In genomic region chr14:55188491-55188890, GRCm38 (mm10) we compare ENCODE assay signal across 20 mouse cellular contexts. TPM values are rescaled to one million over a fixed set of nuclear protein-coding genes. Genes with fewer than 3 reads are reported as not detected.
DNase-seq lines count a peak whose midpoint lies in the region; ATAC-seq and TF ChIP-seq lines count a peak whose summit lies in the region.
"Had no signal": no experiment of that assay in that cellular context is flagged by ENCODE, and none has a peak within 500 bp of the region (broad histone marks: within the 10 kb centered on the region; RNA-seq: fewer than 3 reads in every experiment).

No protein-coding gene starts in this region.

- DNase-seq in forebrain, postnatal 0 days: peak; percentile 43
- peak; percentile 16 for DNase-seq in kidney, postnatal 10 days
- DNase-seq in kidney, adult 8-10 months: no peak
- peak; percentile 12 for DNase-seq in right cerebral cortex, postnatal 25 days
- DNase-seq in right cerebral cortex, postnatal 10 days (ENCODE audit: low spot score in 2 of 2): no peak
- DNase-seq in cerebellum, adult 2 months: no peak
- no peak for DNase-seq in ovary, adult 18-20 months (ENCODE audit: low spot score)
- DNase-seq: cerebellum, adult 11 months; cerebellum, postnatal 36 days; gastrocnemius, postnatal 10 days; thymus, postnatal 36 days had no signal

- H3K27me3 ChIP-seq in forebrain, postnatal 0 days (ENCODE audit: insufficient read depth, low read length): no peaks in the 10 kb centered on the region
- H3K27me3 ChIP-seq in forebrain, embryonic 12.5 days: no peaks in the 10 kb centered on the region
- H3K27me3 ChIP-seq in cerebellum, adult 2 months (ENCODE audit: control insufficient read depth, insufficient read depth, low read length): no peaks in the 10 kb centered on the region
- H3K27me3 ChIP-seq: embryonic facial prominence, embryonic 13.5 days; lung, embryonic 15.5 days had no signal

- peak overlapping the region; percentile 85 for H3K27ac ChIP-seq in forebrain, postnatal 0 days (ENCODE audit: low read depth, low read length)
- H3K27ac ChIP-seq in forebrain, embryonic 12.5 days: no peak overlapping the region
- no peak overlapping the region for H3K27ac ChIP-seq in cerebellum, adult 2 months (ENCODE audit: insufficient read depth, low read length)
- H3K27ac ChIP-seq: embryonic facial prominence, embryonic 13.5 days; heart, embryonic 10.5 days; limb, embryonic 10.5 days; liver, embryonic 12.5 days; lung, embryonic 15.5 days had no signal

- ATAC-seq in forebrain, postnatal 0 days: peak; percentile 34
- no peak for ATAC-seq in forebrain, embryonic 12.5 days (ENCODE audit: low FRiP score)
- ATAC-seq: activated CD4-positive, CD25-positive, alpha-beta regulatory T cell, adult 4 months; liver, embryonic 12.5 days had no signal

- WGBS in forebrain, postnatal 0 days: 29% methylated on average over 4 of the region's 4 CpGs
- 41% methylated on average over 4 of the region's 4 CpGs for WGBS in forebrain, embryonic 12.5 days
- WGBS in cerebellum, adult 2 months: 47% methylated on average over 4 of the region's 4 CpGs

- no peak for TF ChIP-seq POLR2A in cerebellum, adult 2 months (IDR thresholded peaks at IDR 0.05; ENCODE audit: borderline replicate concordance, insufficient read depth, low read length)

- TF ChIP-seq CTCF in forebrain, postnatal 0 days (IDR thresholded peaks at IDR 0.05; ENCODE audit: low read depth): no peak
- TF ChIP-seq CTCF in cerebellum, adult 2 months (IDR thresholded peaks at IDR 0.05; ENCODE audit: borderline replicate concordance, insufficient read depth, low read depth, low read length): no peak

- H3K9ac ChIP-seq in forebrain, postnatal 0 days: no peak overlapping the region
- no peak overlapping the region for H3K9ac ChIP-seq in forebrain, embryonic 12.5 days
- H3K9ac ChIP-seq: embryonic facial prominence, embryonic 13.5 days; liver, embryonic 12.5 days; lung, embryonic 15.5 days had no signal

- no peak overlapping the region for H3K4me3 ChIP-seq in forebrain, postnatal 0 days (ENCODE audit: low read depth, low read length)
- H3K4me3 ChIP-seq in forebrain, embryonic 12.5 days (replicated peaks): no peak overlapping the region
- H3K4me3 ChIP-seq in cerebellum, adult 2 months (replicated peaks; ENCODE audit: insufficient read depth, low read depth, low read length): no peak overlapping the region
- H3K4me3 ChIP-seq: embryonic facial prominence, embryonic 13.5 days; heart, embryonic 10.5 days; limb, embryonic 10.5 days; liver, embryonic 12.5 days; lung, embryonic 15.5 days had no signal

- H3K36me3 ChIP-seq in forebrain, postnatal 0 days (ENCODE audit: insufficient read depth): no peaks in the 10 kb centered on the region
- no peaks in the 10 kb centered on the region for H3K36me3 ChIP-seq in forebrain, embryonic 12.5 days (replicated peaks)
- H3K36me3 ChIP-seq: embryonic facial prominence, embryonic 13.5 days; heart, embryonic 10.5 days; limb, embryonic 10.5 days; liver, embryonic 12.5 days; lung, embryonic 15.5 days had no signal

- H3K9me3 ChIP-seq in forebrain, postnatal 0 days (ENCODE audit: low read length): no peaks in the 10 kb centered on the region
- H3K9me3 ChIP-seq in forebrain, embryonic 12.5 days: no peaks in the 10 kb centered on the region
- H3K9me3 ChIP-seq: heart, embryonic 10.5 days; limb, embryonic 10.5 days; liver, embryonic 12.5 days; lung, embryonic 15.5 days had no signal

- H3K4me2 ChIP-seq in forebrain, postnatal 0 days (ENCODE audit: low read depth): no peak overlapping the region
- no peak overlapping the region for H3K4me2 ChIP-seq in forebrain, embryonic 12.5 days
- H3K4me2 ChIP-seq: embryonic facial prominence, embryonic 13.5 days; liver, embryonic 12.5 days; lung, embryonic 15.5 days had no signal

- H3K4me1 ChIP-seq in forebrain, postnatal 0 days (ENCODE audit: insufficient read depth): peaks cover 17% of the 10 kb centered on the region
- peaks cover 20% of the 10 kb centered on the region for H3K4me1 ChIP-seq in forebrain, embryonic 12.5 days
- no peaks in the 10 kb centered on the region; the same call in 1 of the 2 replicates for H3K4me1 ChIP-seq in cerebellum, adult 2 months (ENCODE audit: control insufficient read depth, insufficient read depth, low read length)
- H3K4me1 ChIP-seq: liver, embryonic 12.5 days; lung, embryonic 15.5 days had no signal

RNA-seq across cellular contexts. Expression of gene Dhrs2, which starts 33.3 kb away (rescaled TPM):
- total RNA-seq in forebrain, postnatal 0 days (2014; rRNA removed): 0.31 and 0.67 TPM in 2 replicates
- 0.30 and 0.57 TPM in 2 replicates for polyA plus RNA-seq in forebrain, postnatal 0 days (2015; fragmentation: Nextera tagmentation; extraction: Ambion mirVana)
- 0.15 TPM in 1 of 2 replicates, not detected in the other for polyA plus RNA-seq in forebrain, embryonic 12.5 days (2016; fragmentation: Nextera tagmentation; extraction: Ambion mirVana)
- 1.2 and 1.4 TPM in 2 replicates for polyA plus RNA-seq in cerebellum, adult 2 months (2012; rRNA removed)
- total RNA-seq: gastrocnemius, postnatal 10 days; heart, postnatal 25 days; megakaryocyte, adult 5-6 weeks had no signal
- polyA plus RNA-seq: activated CD4-positive, CD25-positive, alpha-beta regulatory T cell, adult 4 months; heart, embryonic 10.5 days; limb, embryonic 10.5 days; liver, embryonic 12.5 days; lung, embryonic 15.5 days had no signal

Comparison
In these comparisons a context has a peak if more than half of its experiments do, and no peak if none do; other contexts are left out.
1. DNase-seq: peak in forebrain, postnatal 0 days (single experiment), kidney, postnatal 10 days (single experiment) and right cerebral cortex, postnatal 25 days (single experiment); none in kidney, adult 8-10 months (0 of 2), right cerebral cortex, postnatal 10 days (0 of 2), cerebellum, adult 2 months (0 of 2) and ovary, adult 18-20 months (single experiment).